Mouse (Mus musculus): ENCODE measurements at regions not wholly inside any gene's neighbourhood (a gene's known extent, or its start where the extent isn't known, plus 50 kb on each side); places are given as distances from the start of the nearest gene placed in this dataset.
A peak's percentile ranks its signal among the peaks of the same experiment; 100 is the strongest.

GRCm38 (mm10) chr9:43983220-43983619 is 60.0 kb upstream of the Thy1 start:
- no peak for TF ChIP-seq CTCF (IDR thresholded peaks at IDR 0.05)
- Histone ChIP-seq H3K4me2 (ENCODE audit: low read depth, low read length, poor library complexity, severe bottlenecking) (no peak overlapping the region), H3K9me3 (ENCODE audit: low read length) (no peaks in the 10 kb centered on the region), H3K27ac (ENCODE audit: low read depth, low read length) (no peak overlapping the region), H3K27me3 (ENCODE audit: insufficient read depth, low read length) (no peaks in the 10 kb centered on the region), H3K4me3 (ENCODE audit: low read depth, low read length) (no peak overlapping the region), H3K36me3 (ENCODE audit: insufficient read depth, low read length) (no peaks in the 10 kb centered on the region), H3K4me1 (ENCODE audit: insufficient read depth, low read length) (no peaks in the 10 kb centered on the region), H3K9ac (replicated peaks; ENCODE audit: low read length, poor library complexity, severe bottlenecking) (no peak overlapping the region)
- ATAC-seq (ENCODE audit: low FRiP score) (no peak), DNase-seq (ENCODE audit: low spot score) (no peak)
- WGBS, result 66% methylated on average over 2 of the region's 2 CpGs

- DNase-seq (ENCODE audit: low spot score) (peak; percentile 90), ATAC-seq (ENCODE audit: low FRiP score) (peak; percentile 55; the same call in 1 of the 2 replicates)
- Histone ChIP-seq H3K9me3 (ENCODE audit: low read length) (no peaks in the 10 kb centered on the region), H3K4me3 (ENCODE audit: low read depth, low read length) (no peak overlapping the region), H3K27ac (ENCODE audit: low read depth, low read length) (no peak overlapping the region), H3K4me2 (ENCODE audit: low read depth, low read length, poor library complexity, severe bottlenecking) (no peak overlapping the region), H3K4me1 (ENCODE audit: insufficient read depth, low read length) (no peaks in the 10 kb centered on the region), H3K36me3 (ENCODE audit: insufficient read depth, low read length) (no peaks in the 10 kb centered on the region), H3K9ac (replicated peaks; ENCODE audit: low read length, poor library complexity, severe bottlenecking) (no peak overlapping the region), H3K27me3 (ENCODE audit: insufficient read depth, low read length) (no peaks in the 10 kb centered on the region)
- 46% methylated on average over 7 of the region's 8 CpGs for WGBS
- TF ChIP-seq CTCF (IDR thresholded peaks at IDR 0.05), result peak; percentile 98
Observed at GRCm38 (mm10) chr9:43984181-43985062, 58.8 kb upstream of the Thy1 start.

- DNase-seq (ENCODE audit: low spot score), result no peak
- no peak for TF ChIP-seq CTCF (IDR thresholded peaks at IDR 0.05)
- no peak overlapping the region for H3K4me2 ChIP-seq (ENCODE audit: low read depth, low read length, poor library complexity, severe bottlenecking)
- H3K27ac ChIP-seq (ENCODE audit: low read depth, low read length), result no peak overlapping the region
- no peak overlapping the region for H3K4me3 ChIP-seq (ENCODE audit: low read depth, low read length)
- H3K36me3 ChIP-seq (ENCODE audit: insufficient read depth, low read length), result no peaks in the 10 kb centered on the region
- H3K4me1 ChIP-seq (ENCODE audit: insufficient read depth, low read length), result no peaks in the 10 kb centered on the region
- H3K27me3 ChIP-seq (ENCODE audit: insufficient read depth, low read length), result no peaks in the 10 kb centered on the region
- 92% methylated on average over 6 of the region's 6 CpGs for WGBS
- no peak for ATAC-seq (ENCODE audit: low FRiP score)
- no peaks in the 10 kb centered on the region for H3K9me3 ChIP-seq (ENCODE audit: low read length)
- H3K9ac ChIP-seq (replicated peaks; ENCODE audit: low read length, poor library complexity, severe bottlenecking), result no peak overlapping the region
Observed at GRCm38 (mm10) chr9:43987957-43988356, 55.2 kb upstream of the Thy1 start.

- no peak for DNase-seq (ENCODE audit: low spot score)
- Histone ChIP-seq H3K9ac (replicated peaks; ENCODE audit: low read length, poor library complexity, severe bottlenecking) (no peak overlapping the region), H3K27ac (ENCODE audit: low read depth, low read length) (no peak overlapping the region), H3K4me2 (ENCODE audit: low read depth, low read length, poor library complexity, severe bottlenecking) (no peak overlapping the region), H3K9me3 (ENCODE audit: low read length) (no peaks in the 10 kb centered on the region), H3K4me1 (ENCODE audit: insufficient read depth, low read length) (no peaks in the 10 kb centered on the region), H3K27me3 (ENCODE audit: insufficient read depth, low read length) (no peaks in the 10 kb centered on the region), H3K36me3 (ENCODE audit: insufficient read depth, low read length) (no peaks in the 10 kb centered on the region), H3K4me3 (ENCODE audit: low read depth, low read length) (no peak overlapping the region)
- no peak for TF ChIP-seq CTCF (IDR thresholded peaks at IDR 0.05)
- ATAC-seq (ENCODE audit: low FRiP score), result no peak
- 47% methylated on average over 13 of the region's 13 CpGs for WGBS
Observed at GRCm38 (mm10) chr9:43988981-43989860, 54.0 kb upstream of the Thy1 start.

- H3K4me2 ChIP-seq (ENCODE audit: low read depth, low read length, poor library complexity, severe bottlenecking), result no peak overlapping the region
- no peaks in the 10 kb centered on the region for H3K9me3 ChIP-seq (ENCODE audit: low read length)
- no peak for DNase-seq (ENCODE audit: low spot score)
- H3K9ac ChIP-seq (replicated peaks; ENCODE audit: low read length, poor library complexity, severe bottlenecking), result no peak overlapping the region
- H3K4me1 ChIP-seq (ENCODE audit: insufficient read depth, low read length), result no peaks in the 10 kb centered on the region
- H3K27me3 ChIP-seq (ENCODE audit: insufficient read depth, low read length), result no peaks in the 10 kb centered on the region
- no peak for TF ChIP-seq CTCF (IDR thresholded peaks at IDR 0.05)
- H3K27ac ChIP-seq (ENCODE audit: low read depth, low read length), result no peak overlapping the region
- ATAC-seq (ENCODE audit: low FRiP score), result no peak
- no peak overlapping the region for H3K4me3 ChIP-seq (ENCODE audit: low read depth, low read length)
- 85% methylated on average over 11 of the region's 11 CpGs for WGBS
- no peaks in the 10 kb centered on the region for H3K36me3 ChIP-seq (ENCODE audit: insufficient read depth, low read length)
Observed at GRCm38 (mm10) chr9:43990124-43990523, 53.1 kb upstream of the Thy1 start.

Data from midbrain, postnatal 0 days (tissue).